Mouse (Mus musculus) brain, embryonic 14.5 days (tissue): ENCODE results near the gene Cbx2.

Source experiments
- CTCF ChIP-seq: fragments of 200-500 bp; IDR thresholded peaks from 2 replicates; pipeline ENCODE4 v1.5.1; 2012; ENCODE audit warnings: inconsistent platforms, mild to moderate bottlenecking, moderate library complexity, borderline replicate concordance; ENCODE audit not compliant: insufficient read depth, insufficient read length; ENCODE audit errors: extremely low read depth
- POLR2A ChIP-seq: fragments of 200-500 bp; IDR thresholded peaks from 2 replicates; pipeline ENCODE4 v1.6.1; 2012; ENCODE audit warnings: mild to moderate bottlenecking, inconsistent platforms, borderline replicate concordance; ENCODE audit not compliant: poor library complexity, insufficient read depth, insufficient read length, severe bottlenecking; ENCODE audit errors: extremely low read depth

- TF ChIP-seq CTCF (no peak), POLR2A (no peak)
Observed at GRCm38 (mm10) chr11:118975917-118976316, 46.8 kb upstream of the Cbx2 start.
